20 mouse cellular contexts compared by ENCODE assay signal in genomic region chr14:16384783-16385182, GRCm38 (mm10). TPM values are rescaled to one million over a fixed set of nuclear protein-coding genes. Genes with fewer than 3 reads are reported as not detected.
DNase-seq lines count a peak whose midpoint lies in the region; ATAC-seq and TF ChIP-seq lines count a peak whose summit lies in the region.
"Had no signal": no experiment of that assay in that cellular context is flagged by ENCODE, and none has a peak within 500 bp of the region (broad histone marks: within the 10 kb centered on the region; RNA-seq: fewer than 3 reads in every experiment).

No protein-coding gene starts in this region.

- H3K27ac ChIP-seq in MEL (ENCODE audit: control insufficient read depth, low read depth, low read length), result no peak overlapping the region
- no peak overlapping the region for H3K27ac ChIP-seq in intestine, embryonic 16.5 days (ENCODE audit: low read length)
- H3K27ac ChIP-seq: hindbrain, embryonic 12.5 days had no signal

- TF ChIP-seq CTCF in MEL (IDR thresholded peaks at IDR 0.05 in 2 of 3, conservative IDR thresholded peaks at IDR 0.05 in 1 of 3; ENCODE audit: control insufficient read depth in 1 of 3, insufficient read depth in 1 of 3, low read depth in 2 of 3, low read length in 3 of 3, poor library complexity in 1 of 3, severe bottlenecking in 1 of 3), result no peak

- ATAC-seq in intestine, embryonic 16.5 days, result peak; percentile 64
- ATAC-seq in megakaryocyte progenitor cell, adult 5-6 weeks (replicated peaks; ENCODE audit: poor library complexity), result peak; percentile 73
- ATAC-seq: activated CD4-positive, CD25-positive, alpha-beta regulatory T cell, adult 4 months; CD4-positive, CD25-positive, alpha-beta regulatory T cell, adult 4 months; forebrain, postnatal 0 days; inflammation-experienced regulatory T-cells, adult 6 months had no signal

- H3K79me2 ChIP-seq in MEL (ENCODE audit: control insufficient read depth, insufficient read depth, low read length, poor library complexity), result peaks cover 4% of the 10 kb centered on the region; the same call in 1 of the 2 replicates

- H3K27me3 ChIP-seq in MEL (ENCODE audit: control insufficient read depth in 1 of 2, insufficient read depth in 2 of 2, low read length in 2 of 2), result no peaks in the 10 kb centered on the region
- H3K27me3 ChIP-seq in intestine, embryonic 16.5 days (replicated peaks; ENCODE audit: control insufficient read depth, insufficient read depth, low read length), result no peaks in the 10 kb centered on the region
- H3K27me3 ChIP-seq: hindbrain, embryonic 12.5 days had no signal

- peaks cover 26 to 45% of the 10 kb centered on the region in 2 experiments for H3K36me3 ChIP-seq in MEL (ENCODE audit: control insufficient read depth in 1 of 2, insufficient read depth in 2 of 2, low read length in 2 of 2)
- no peaks in the 10 kb centered on the region for H3K36me3 ChIP-seq in intestine, embryonic 16.5 days (ENCODE audit: control insufficient read depth, insufficient read depth, low read length)
- H3K36me3 ChIP-seq: hindbrain, embryonic 12.5 days had no signal

- H3K4me1 ChIP-seq in MEL (ENCODE audit: control insufficient read depth in 1 of 2, insufficient read depth in 2 of 2, low read length in 2 of 2), result peaks cover 0 to 20% of the 10 kb centered on the region in 2 experiments; a peak in 3 of 4 replicates
- peaks cover 5% of the 10 kb centered on the region; the same call in 1 of the 2 replicates for H3K4me1 ChIP-seq in intestine, embryonic 16.5 days (ENCODE audit: control insufficient read depth, insufficient read depth, low read length)

- DNase-seq in 416B (ENCODE audit: low read depth), result peak; percentile 27
- DNase-seq in MEL (ENCODE audit: low read depth, low spot score), result peak; percentile 67
- no peak for DNase-seq in ovary, postnatal 14 days (ENCODE audit: low spot score)
- DNase-seq in gastrocnemius, postnatal 25 days, result no peak
- DNase-seq in adrenal gland, postnatal 25 days, result no peak
- DNase-seq: adrenal gland, postnatal 14 days; cerebellum, adult 8-10 months; forebrain, postnatal 0 days; heart, postnatal 14 days; lung, adult 2 months; right cerebral cortex, postnatal 4 days; thymus, postnatal 36 days had no signal

- no peak overlapping the region for H3K9ac ChIP-seq in MEL (ENCODE audit: control insufficient read depth, low read depth, low read length, poor library complexity, severe bottlenecking)
- H3K9ac ChIP-seq in intestine, embryonic 16.5 days (ENCODE audit: low read depth, low read length), result no peak overlapping the region
- H3K9ac ChIP-seq: forebrain, postnatal 0 days; hindbrain, embryonic 12.5 days had no signal

- H3K9me3 ChIP-seq in MEL (replicated peaks; ENCODE audit: insufficient read depth, low read length), result no peaks in the 10 kb centered on the region
- H3K9me3 ChIP-seq in intestine, embryonic 16.5 days (ENCODE audit: control insufficient read depth, low read length), result no peaks in the 10 kb centered on the region
- H3K9me3 ChIP-seq: hindbrain, embryonic 12.5 days had no signal

- no peak overlapping the region for H3K4me3 ChIP-seq in MEL (ENCODE audit: control insufficient read depth in 1 of 2, insufficient read depth in 1 of 2, low read depth in 2 of 2, low read length in 2 of 2)
- no peak overlapping the region for H3K4me3 ChIP-seq in intestine, embryonic 16.5 days (ENCODE audit: low read length)
- H3K4me3 ChIP-seq: erythroblast, embryonic 14.5 days; hindbrain, embryonic 12.5 days had no signal

- no peak for TF ChIP-seq POLR2A in MEL (IDR thresholded peaks at IDR 0.05; ENCODE audit: control insufficient read depth in 1 of 2, insufficient read depth in 1 of 2, low read depth in 1 of 2, low read length in 2 of 2, poor library complexity in 1 of 2)

- H3K4me2 ChIP-seq in intestine, embryonic 16.5 days (ENCODE audit: low read depth, low read length), result no peak overlapping the region
- H3K4me2 ChIP-seq: heart, embryonic 11.5 days; hindbrain, embryonic 12.5 days had no signal

- WGBS in intestine, embryonic 16.5 days, result 62% methylated on average over 1 of the region's 1 CpGs

- no peak for TF ChIP-seq RAD21 in MEL (IDR thresholded peaks at IDR 0.05; ENCODE audit: low read depth, low read length)

- peak; percentile 94 to 95 for TF ChIP-seq EP300 in MEL (IDR thresholded peaks at IDR 0.05; ENCODE audit: low read depth in 1 of 2, low read length in 2 of 2)

TF ChIP-seq in MEL, 35 proteins besides CTCF, POLR2A, EP300 and RAD21:
- TF ChIP-seq NRF1 (IDR thresholded peaks at IDR 0.05; ENCODE audit: insufficient read depth, low read depth, low read length, poor library complexity, severe bottlenecking), result no peak
- peak; percentile 83 for TF ChIP-seq ETS1 (IDR thresholded peaks at IDR 0.05; ENCODE audit: low read depth, low read length)
- no peak for TF ChIP-seq MEF2A (IDR thresholded peaks at IDR 0.05; ENCODE audit: extremely low read depth, insufficient replicate concordance, low read depth, low read length, poor library complexity, severe bottlenecking)
- TF ChIP-seq HCFC1 (IDR thresholded peaks at IDR 0.05; ENCODE audit: low read depth, low read length), result no peak
- TF ChIP-seq MYB (IDR thresholded peaks at IDR 0.05; ENCODE audit: low read depth, low read length), result peak; percentile 41; the same call in 1 of the 2 replicates
- TF ChIP-seq MAX (IDR thresholded peaks at IDR 0.05; ENCODE audit: low read length), result no peak
- TF ChIP-seq ZNF384 (IDR thresholded peaks at IDR 0.05; ENCODE audit: low read depth, low read length), result peak; percentile 61
- TF ChIP-seq GABPA (IDR thresholded peaks at IDR 0.05; ENCODE audit: low read depth, low read length), result no peak
- TF ChIP-seq TCF12 (IDR thresholded peaks at IDR 0.05; ENCODE audit: low read depth, low read length), result peak; percentile 94
- TF ChIP-seq MAZ (IDR thresholded peaks at IDR 0.05; ENCODE audit: low read depth, low read length), result no peak
- TF ChIP-seq MYC (IDR thresholded peaks at IDR 0.05; ENCODE audit: low read depth, low read length), result peak; percentile 71; the same call in 1 of the 2 replicates
- no peak; the same call in 1 of the 2 replicates for TF ChIP-seq MXI1 (IDR thresholded peaks at IDR 0.05; ENCODE audit: low read depth, low read length)
- no peak for TF ChIP-seq CHD1 (IDR thresholded peaks at IDR 0.05; ENCODE audit: low read depth, low read length)
- peak; percentile 64 for TF ChIP-seq SIN3A (IDR thresholded peaks at IDR 0.05; ENCODE audit: low read length)
- no peak for TF ChIP-seq CHD2 (IDR thresholded peaks at IDR 0.05; ENCODE audit: low read length)
- peak; percentile 62 for TF ChIP-seq TAL1 (IDR thresholded peaks at IDR 0.05; ENCODE audit: low read length)
- TF ChIP-seq TBP (IDR thresholded peaks at IDR 0.05; ENCODE audit: low read depth, low read length), result no peak
- no peak for TF ChIP-seq UBTF (IDR thresholded peaks at IDR 0.05; ENCODE audit: borderline replicate concordance, insufficient read depth, low read depth, low read length)
- TF ChIP-seq RCOR1 (IDR thresholded peaks at IDR 0.05; ENCODE audit: low read depth, low read length), result peak; percentile 76
- TF ChIP-seq NELFE (IDR thresholded peaks at IDR 0.05; ENCODE audit: low read depth, low read length), result no peak
- TF ChIP-seq KAT2A (conservative IDR thresholded peaks at IDR 0.05; ENCODE audit: low read depth, low read length), result no peak
- TF ChIP-seq ZMIZ1 (IDR thresholded peaks at IDR 0.05; ENCODE audit: low read depth, low read length), result no peak
- peak; percentile 57; the same call in 1 of the 2 replicates for TF ChIP-seq USF1 (IDR thresholded peaks at IDR 0.05; ENCODE audit: low read depth, low read length)
- no peak for TF ChIP-seq MAFK (IDR thresholded peaks at IDR 0.05; ENCODE audit: borderline replicate concordance, low read depth, low read length)
- peak; percentile 96 for TF ChIP-seq GATA1 (IDR thresholded peaks at IDR 0.05; ENCODE audit: low read depth, low read length)
- no peak for TF ChIP-seq POLR2AphosphoS2 (IDR thresholded peaks at IDR 0.05; ENCODE audit: low read length)
- TF ChIP-seq ZKSCAN1 (IDR thresholded peaks at IDR 0.05; ENCODE audit: low read depth, low read length), result no peak
- no peak for TF ChIP-seq E2F4 (IDR thresholded peaks at IDR 0.05; ENCODE audit: borderline replicate concordance, low read depth, low read length)
- no peak for TF ChIP-seq ELF1 (IDR thresholded peaks at IDR 0.05; ENCODE audit: low read depth, low read length)
- no peak for TF ChIP-seq SMC3 (IDR thresholded peaks at IDR 0.05; ENCODE audit: low read depth, low read length)
- TF ChIP-seq USF2 (IDR thresholded peaks at IDR 0.05; ENCODE audit: borderline replicate concordance in 1 of 2, insufficient read depth in 1 of 2, low read depth in 1 of 2, low read length in 2 of 2), result no peak
- no peak for TF ChIP-seq JUND (IDR thresholded peaks at IDR 0.05; ENCODE audit: low read depth, low read length)
- no peak for TF ChIP-seq ZC3H11A (IDR thresholded peaks at IDR 0.05; ENCODE audit: low read depth, low read length)
- no peak for TF ChIP-seq POLR2AphosphoS5 (IDR thresholded peaks at IDR 0.05; ENCODE audit: borderline replicate concordance, low read depth, low read length)
- TF ChIP-seq BHLHE40 (IDR thresholded peaks at IDR 0.05; ENCODE audit: borderline replicate concordance, low read depth, low read length), result peak; percentile 54; the same call in 1 of the 2 replicates

RNA-seq across cellular contexts. Expression of gene Top2b, which starts 19.8 kb away (rescaled TPM):
- total RNA-seq in MEL (2012; rRNA removed), result 29.5 and 31.8 TPM in 2 replicates
- 100 to 1,000 TPM in 1 of 2 experiments, 10 to 100 TPM in 1; 39.5 to 190 TPM for polyA plus RNA-seq in MEL (2012; ENCODE audit: insufficient read depth in 1 of 2, insufficient read length in 2 of 2, low read depth in 1 of 2, low replicate concordance in 2 of 2, missing spikeins in 1 of 2)
- 20.4 and 25.6 TPM in 2 replicates for polyA plus RNA-seq in intestine, embryonic 16.5 days (2015; fragmentation: Nextera tagmentation; extraction: Ambion mirVana)
- 133 and 156 TPM in 2 replicates for total RNA-seq in megakaryocyte progenitor cell, adult 5-6 weeks (2015)
- 107 and 130 TPM in 2 replicates for total RNA-seq in megakaryocyte progenitor cell, adult 5-6 weeks (2017)
- total RNA-seq in gastrocnemius, postnatal 25 days (2021), result 10 to 100 TPM; 33.6 to 37.2 TPM
- total RNA-seq in adrenal gland, postnatal 25 days (2021), result 97.3 and 97.4 TPM in 2 replicates

Comparison
In these comparisons a context has a peak if more than half of its experiments do, and no peak if none do; other contexts are left out.
1. DNase-seq: peak in 416B (single experiment) and MEL (single experiment); none in ovary, postnatal 14 days (single experiment), gastrocnemius, postnatal 25 days (single experiment) and adrenal gland, postnatal 25 days (single experiment).